Mouse (Mus musculus) liver, adult 2 months (tissue): ENCODE measurements around the gene Pgghg.

Experiments used
- CTCF ChIP-seq: fragments of 200-500 bp; IDR thresholded peaks from 2 replicates; pipeline ENCODE4 v1.5.1; 2011; ENCODE audit warnings: low read depth, low read length, control low read depth
- POLR2A ChIP-seq: fragments of 200-500 bp; IDR thresholded peaks from 2 replicates; pipeline ENCODE4 v1.6.1; 2011; ENCODE audit warnings: low read length, control low read depth; ENCODE audit not compliant: insufficient read depth; ENCODE audit errors: extremely low read depth

- TF ChIP-seq CTCF (no peak), POLR2A (no peak)
Observed at GRCm38 (mm10) chr7:140946311-140946710, 5.1 kb downstream of the Pgghg start.
